Mouse (Mus musculus): ENCODE measurements around the gene Olfr1280.

GRCm38 (mm10) chr2:111289836-111290235 is 24.0 kb upstream of the Olfr1280 start, which contains the start of gene Olfr1278:
- no peak for TF ChIP-seq CTCF (IDR thresholded peaks at IDR 0.05; ENCODE audit: borderline replicate concordance, extremely low read depth, insufficient read depth, insufficient read length)
- TF ChIP-seq POLR2A (IDR thresholded peaks at IDR 0.05; ENCODE audit: borderline replicate concordance, extremely low read depth, insufficient read depth, insufficient read length, poor library complexity, severe bottlenecking) = no peak
